Mouse (Mus musculus): ENCODE measurements around the gene Ctsw.

DNA sequence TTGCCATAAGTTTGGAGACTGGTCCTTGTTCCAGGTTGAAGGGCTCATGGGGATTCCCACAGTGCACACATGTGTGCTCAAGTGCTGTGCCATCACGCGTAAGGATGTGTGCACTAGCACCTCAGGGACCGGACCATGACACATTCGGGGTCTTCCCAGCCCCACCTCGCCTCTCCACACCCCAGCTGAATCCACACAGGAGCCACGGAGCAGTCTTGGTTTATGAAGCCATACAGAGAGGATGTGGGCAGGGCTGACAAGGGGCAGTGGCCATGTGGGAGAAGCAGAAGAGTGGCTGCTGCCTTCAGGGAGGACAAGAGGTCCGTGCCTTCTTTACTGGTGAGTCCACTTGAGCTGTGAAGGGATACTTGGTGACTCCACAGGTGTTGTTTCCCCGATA, 3.3 kb downstream of the Ctsw start:
- TF ChIP-seq CTCF (IDR thresholded peaks at IDR 0.05; ENCODE audit: low read depth, low read length) = no peak
- TF ChIP-seq TAL1 (conservative IDR thresholded peaks at IDR 0.05; ENCODE audit: low read depth, low read length) = no peak
- TF ChIP-seq GATA2 (IDR thresholded peaks at IDR 0.05; ENCODE audit: borderline replicate concordance, low read depth, low read length) = no peak
- TF ChIP-seq GATA1 (IDR thresholded peaks at IDR 0.05; ENCODE audit: borderline replicate concordance, low read length) = no peak
- TF ChIP-seq POLR2AphosphoS5 (IDR thresholded peaks at IDR 0.05; ENCODE audit: insufficient replicate concordance, low read depth, low read length) = no peak
